Mouse (Mus musculus) erythroblast, embryonic 14.5 days (primary cell): ENCODE measurements around the gene Ldlrad1.

ENCODE experiments used
- GATA1 ChIP-seq: IDR thresholded peaks from 2 replicates; pipeline ENCODE4 v1.6.1; 2012; ENCODE audit warnings: low read length, inconsistent platforms, mixed read lengths
- TAL1 ChIP-seq: IDR thresholded peaks from 3 replicates; pipeline ENCODE4 v1.6.1; 2012; ENCODE audit warnings: low read length, inconsistent platforms, mixed read lengths

DNA sequence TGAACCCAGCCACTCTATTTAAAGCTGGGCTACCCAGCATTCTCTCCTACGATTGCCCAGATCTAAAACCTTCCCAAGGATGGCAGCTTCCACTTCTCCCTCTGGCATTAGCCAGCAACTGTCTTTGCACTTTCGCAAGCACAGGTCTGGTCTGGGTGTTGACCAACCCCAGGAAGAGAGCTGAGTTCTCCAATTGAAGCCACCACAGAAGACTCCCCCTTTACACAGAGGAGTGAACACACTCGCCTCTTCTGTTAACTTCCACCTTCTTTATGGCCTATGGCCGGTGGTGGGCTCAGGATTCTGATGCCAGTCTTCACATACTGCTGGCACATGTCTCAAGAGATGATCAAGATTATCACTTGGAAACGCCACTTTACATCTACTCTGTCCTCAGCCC lies 41.2 kb upstream of the Ldlrad1 start:
- no peak for TF ChIP-seq TAL1
- TF ChIP-seq GATA1 = no peak
